In genomic region chr9:95521031-95521430, GRCm38 (mm10) we compare ENCODE assay signal across 11 mouse cellular contexts.
"Had no signal": no experiment of that assay in that cellular context is flagged by ENCODE, and none has a peak within 500 bp of the region (broad histone marks: within the 10 kb centered on the region; RNA-seq: fewer than 3 reads in every experiment).

No protein-coding gene starts in this region.

- H3K4me2 ChIP-seq: limb, embryonic 15.5 days; neural tube, embryonic 15.5 days had no signal

- H3K9ac ChIP-seq: limb, embryonic 15.5 days; liver, embryonic 13.5 days; neural tube, embryonic 15.5 days had no signal

- H3K4me1 ChIP-seq: limb, embryonic 15.5 days; neural tube, embryonic 15.5 days had no signal

- H3K36me3 ChIP-seq: limb, embryonic 15.5 days; liver, embryonic 13.5 days; neural tube, embryonic 15.5 days had no signal

- H3K9me3 ChIP-seq: limb, embryonic 15.5 days; liver, embryonic 13.5 days; neural tube, embryonic 15.5 days had no signal

- H3K27me3 ChIP-seq: limb, embryonic 15.5 days; neural tube, embryonic 15.5 days had no signal

- H3K27ac ChIP-seq: left cerebral cortex, adult 2 months; limb, embryonic 15.5 days; liver, embryonic 13.5 days; neural tube, embryonic 15.5 days had no signal

- H3K4me3 ChIP-seq: left cerebral cortex, adult 2 months; limb, embryonic 15.5 days; liver, embryonic 13.5 days; myocyte; neural tube, embryonic 15.5 days had no signal

- DNase-seq: lung, adult 18-20 months; midbrain, embryonic 14.5 days; right cerebral cortex, adult 18-20 months; right cerebral cortex, postnatal 25 days; thymus, adult 18-20 months; thymus, postnatal 25 days had no signal
